Mouse (Mus musculus): ENCODE results near the gene Lrrc20. TPM values are rescaled to one million over a fixed set of nuclear protein-coding genes. Genes with fewer than 3 reads are reported as not detected.

Lrrc20 gene
- 15.3 and 16.1 TPM in 2 replicates for polyA plus RNA-seq (2015; fragmentation: Nextera tagmentation; extraction: Ambion mirVana)

DNA sequence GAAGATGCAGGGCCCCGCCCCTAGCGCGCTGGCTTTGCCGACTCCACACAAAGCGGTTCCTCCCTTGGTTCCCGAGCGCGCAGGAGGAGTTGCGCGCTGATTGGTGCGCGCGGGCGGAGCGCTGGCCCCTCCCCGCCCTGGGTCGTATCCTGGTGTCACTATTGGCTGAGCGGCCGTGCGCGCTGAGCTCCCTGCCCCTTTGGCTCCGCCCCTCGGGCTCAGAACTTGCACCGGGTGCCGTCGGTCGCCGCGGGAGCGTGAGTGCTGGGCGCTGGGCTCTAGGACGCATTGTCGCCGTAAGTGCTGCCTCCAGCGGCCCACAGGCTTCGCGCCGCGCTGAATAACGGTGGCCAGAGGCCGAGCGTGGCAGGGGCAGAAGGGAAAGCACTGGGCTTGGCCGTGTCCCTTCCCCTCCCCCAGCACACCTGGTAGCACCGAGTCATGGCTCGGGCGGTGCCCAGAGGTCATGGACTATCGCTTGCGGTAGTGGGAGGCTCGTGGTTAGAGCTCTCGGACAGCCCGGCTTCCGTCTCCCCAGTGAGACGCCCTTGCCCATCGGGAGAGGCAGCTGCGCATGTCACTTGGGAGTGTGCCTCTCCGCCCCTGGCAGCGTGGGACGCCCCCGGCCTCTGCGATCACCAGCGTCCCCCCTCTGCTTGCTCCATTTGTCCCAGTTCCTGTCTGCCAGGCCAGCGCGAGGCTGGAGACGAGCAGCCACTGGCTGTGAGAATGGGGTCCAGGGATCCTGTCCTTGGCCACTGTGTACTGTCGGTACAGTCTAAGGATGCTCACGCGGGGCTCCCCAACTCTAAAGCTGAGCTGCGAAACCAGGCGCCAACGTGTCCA lies at the start of gene Lrrc20:
Lrrc20 (plus strand) TSS at position 208 of the 846 bp plus-strand sequence.
- WGBS: under 1% methylated on average over 69 of the region's 70 CpGs
- peak within 1 kb of the TSS; percentile 88 for H3K9ac ChIP-seq
- H3K4me2 ChIP-seq: peak within 1 kb of the TSS; percentile 97
- H3K27me3 ChIP-seq: peaks cover 2% of the 10 kb centered on the region; the same call in 1 of the 2 replicates
- peak; percentile 98 for ATAC-seq (ENCODE audit: low FRiP score)
- H3K27ac ChIP-seq: peak within 1 kb of the TSS; percentile 90
- H3K4me1 ChIP-seq (replicated peaks): peaks cover 40% of the 10 kb centered on the region
- H3K4me3 ChIP-seq: peak within 1 kb of the TSS; percentile 86
- H3K36me3 ChIP-seq: no peaks in the 10 kb centered on the region
- no peaks in the 10 kb centered on the region for H3K9me3 ChIP-seq

GRCm38 (mm10) chr10:61426251-61426757 lies 49.3 kb upstream of the Lrrc20 start:
- ATAC-seq (ENCODE audit: low FRiP score): no peak
- H3K4me3 ChIP-seq: no peak overlapping the region
- no peak overlapping the region for H3K4me2 ChIP-seq
- H3K9me3 ChIP-seq: no peaks in the 10 kb centered on the region
- 0 out of 2 replicates have a peak overlapping the region, but pooled peaks have one; percentile 2 for H3K27ac ChIP-seq
- peaks cover 5% of the 10 kb centered on the region for H3K27me3 ChIP-seq
- no peak overlapping the region for H3K9ac ChIP-seq
- H3K36me3 ChIP-seq: peaks cover 26% of the 10 kb centered on the region
- 53% methylated on average over 2 of the region's 2 CpGs for WGBS
- H3K4me1 ChIP-seq (replicated peaks): peaks cover 18% of the 10 kb centered on the region

DNA sequence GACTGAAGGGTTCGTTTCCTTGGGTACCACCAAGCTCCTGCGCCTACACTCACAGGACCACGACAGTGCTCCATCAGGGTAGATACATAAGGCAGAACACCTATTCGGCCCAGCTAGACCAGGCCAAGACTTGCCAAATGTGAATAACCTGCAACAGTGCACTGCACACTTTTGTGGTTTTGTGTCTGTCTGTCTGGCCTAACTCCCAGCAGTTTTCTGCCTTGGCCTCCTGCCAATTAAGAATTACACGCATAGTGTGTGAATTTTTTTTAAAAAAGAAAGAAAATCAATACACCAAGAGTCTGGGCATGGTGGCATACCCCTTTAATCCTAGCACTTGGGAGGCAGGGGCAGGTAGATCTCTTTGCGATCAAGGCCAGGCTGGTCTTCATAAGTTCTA lies 47.6 kb upstream of the Lrrc20 start:
- no peak overlapping the region for H3K4me2 ChIP-seq
- peaks cover 3% of the 10 kb centered on the region; the same call in 1 of the 2 replicates for H3K27me3 ChIP-seq
- H3K9me3 ChIP-seq: no peaks in the 10 kb centered on the region
- H3K4me3 ChIP-seq: no peak overlapping the region
- H3K36me3 ChIP-seq: peaks cover 39% of the 10 kb centered on the region
- H3K27ac ChIP-seq: no peak overlapping the region
- H3K9ac ChIP-seq: no peak overlapping the region
- H3K4me1 ChIP-seq (replicated peaks): peaks cover 18% of the 10 kb centered on the region
- 87% methylated on average over 6 of the region's 6 CpGs for WGBS
- ATAC-seq (ENCODE audit: low FRiP score): no peak

- Histone ChIP-seq H3K9ac (no peak overlapping the region), H3K36me3 (peaks cover 44% of the 10 kb centered on the region), H3K4me3 (no peak overlapping the region), H3K4me1 (replicated peaks) (peaks cover 18% of the 10 kb centered on the region), H3K9me3 (no peaks in the 10 kb centered on the region), H3K4me2 (no peak overlapping the region), H3K27ac (0 out of 2 replicates have a peak overlapping the region, but pooled peaks have one; percentile 20), H3K27me3 (no peaks in the 10 kb centered on the region)
- ATAC-seq (ENCODE audit: low FRiP score): no peak
- WGBS: 39% methylated on average over 4 of the region's 4 CpGs
Observed at GRCm38 (mm10) chr10:61428416-61428815, 47.2 kb upstream of the Lrrc20 start.

GRCm38 (mm10) chr10:61429043-61429442 lies 46.6 kb upstream of the Lrrc20 start:
- Histone ChIP-seq H3K4me2 (no peak overlapping the region), H3K9me3 (no peaks in the 10 kb centered on the region), H3K36me3 (peaks cover 50% of the 10 kb centered on the region), H3K27me3 (no peaks in the 10 kb centered on the region), H3K4me3 (no peak overlapping the region), H3K27ac (0 out of 2 replicates have a peak overlapping the region, but pooled peaks have one; percentile 20), H3K4me1 (replicated peaks) (peaks cover 18% of the 10 kb centered on the region), H3K9ac (no peak overlapping the region)
- 94% methylated on average over 5 of the region's 5 CpGs for WGBS
- ATAC-seq (ENCODE audit: low FRiP score): no peak

- no peaks in the 10 kb centered on the region for H3K9me3 ChIP-seq
- H3K4me3 ChIP-seq: no peak overlapping the region
- no peak overlapping the region for H3K27ac ChIP-seq
- H3K36me3 ChIP-seq: peaks cover 62% of the 10 kb centered on the region
- H3K4me1 ChIP-seq (replicated peaks): 0 out of 2 replicates have a peak, but pooled peaks cover 7% of the 10 kb centered on the region
- H3K27me3 ChIP-seq: no peaks in the 10 kb centered on the region
- 96% methylated on average over 9 of the region's 9 CpGs for WGBS
- no peak for ATAC-seq (ENCODE audit: low FRiP score)
- H3K9ac ChIP-seq: no peak overlapping the region
- H3K4me2 ChIP-seq: no peak overlapping the region
Observed at GRCm38 (mm10) chr10:61431375-61431774, 44.2 kb upstream of the Lrrc20 start.

DNA sequence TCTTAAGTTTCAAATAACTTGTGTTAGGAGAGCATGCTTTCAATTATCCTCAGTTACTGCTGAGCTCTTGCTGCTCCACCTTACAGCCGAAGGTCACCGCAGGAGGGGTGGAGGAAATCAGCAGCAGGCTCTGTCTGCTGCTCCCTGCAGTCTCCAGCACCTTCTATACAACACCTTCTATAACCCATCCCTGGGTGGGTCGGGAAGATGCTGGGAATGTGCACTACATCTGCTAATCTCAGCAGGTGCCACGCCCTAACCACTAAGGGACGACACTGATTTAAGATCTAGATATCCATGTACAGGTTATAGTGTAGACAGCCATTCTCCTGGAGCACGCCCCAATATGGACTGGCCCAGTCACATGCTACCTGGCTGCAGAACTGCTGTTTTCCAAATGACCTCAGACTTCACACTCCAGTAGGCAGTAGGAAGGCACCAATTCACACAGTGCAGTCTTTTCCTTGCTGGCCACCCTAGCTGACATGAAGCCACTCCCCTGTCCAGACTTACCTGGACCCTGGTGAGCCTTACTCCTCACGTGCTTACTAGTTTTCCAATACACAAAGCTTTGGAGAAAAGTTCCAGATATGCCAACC lies 35.3 kb upstream of the Lrrc20 start:
- H3K9me3 ChIP-seq: no peaks in the 10 kb centered on the region
- no peak for ATAC-seq (ENCODE audit: low FRiP score)
- no peak overlapping the region for H3K9ac ChIP-seq
- H3K4me3 ChIP-seq: no peak overlapping the region
- H3K4me2 ChIP-seq: no peak overlapping the region
- no peak overlapping the region for H3K27ac ChIP-seq
- peaks cover 6% of the 10 kb centered on the region; the same call in 1 of the 2 replicates for H3K36me3 ChIP-seq
- peaks cover 28% of the 10 kb centered on the region for H3K4me1 ChIP-seq (replicated peaks)
- 96% methylated on average over 7 of the region's 7 CpGs for WGBS
- no peaks in the 10 kb centered on the region for H3K27me3 ChIP-seq

GRCm38 (mm10) chr10:61443456-61443855 lies 32.1 kb upstream of the Lrrc20 start:
- H3K36me3 ChIP-seq: peaks cover 6% of the 10 kb centered on the region; the same call in 1 of the 2 replicates
- H3K27ac ChIP-seq: peak overlapping the region; percentile 8; the same call in 1 of the 2 replicates
- no peak overlapping the region for H3K9ac ChIP-seq
- no peaks in the 10 kb centered on the region for H3K9me3 ChIP-seq
- ATAC-seq (ENCODE audit: low FRiP score): no peak
- 65% methylated on average over 6 of the region's 6 CpGs for WGBS
- no peak overlapping the region for H3K4me2 ChIP-seq
- no peak overlapping the region for H3K4me3 ChIP-seq
- no peaks in the 10 kb centered on the region for H3K27me3 ChIP-seq
- H3K4me1 ChIP-seq (replicated peaks): peaks cover 55% of the 10 kb centered on the region

DNA sequence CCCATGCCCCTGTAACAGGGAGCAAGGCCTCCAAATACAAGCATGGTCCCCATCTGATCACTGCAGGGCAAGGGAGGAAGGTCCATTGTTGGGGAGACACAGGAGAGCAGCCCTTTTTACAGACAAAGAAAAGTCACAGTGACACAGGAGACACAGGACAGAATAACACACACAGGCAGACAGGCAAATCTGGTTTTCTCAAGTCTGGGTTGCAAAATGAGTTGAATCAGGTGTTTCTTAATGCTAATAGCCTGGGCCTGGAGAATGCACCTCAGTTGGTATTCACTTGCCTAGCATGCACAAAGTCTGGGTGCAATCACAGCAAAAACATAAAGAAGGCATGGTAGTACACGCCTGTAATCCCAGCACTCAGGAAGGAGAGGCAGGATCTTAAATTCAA lies 31.7 kb upstream of the Lrrc20 start:
- ATAC-seq (ENCODE audit: low FRiP score): no peak
- H3K4me1 ChIP-seq (replicated peaks): peaks cover 60% of the 10 kb centered on the region

GRCm38 (mm10) chr10:61445016-61445415 lies 30.6 kb upstream of the Lrrc20 start:
- Histone ChIP-seq H3K9me3 (no peaks in the 10 kb centered on the region), H3K36me3 (peaks cover 5% of the 10 kb centered on the region; the same call in 1 of the 2 replicates), H3K27me3 (no peaks in the 10 kb centered on the region), H3K4me1 (replicated peaks) (peaks cover 71% of the 10 kb centered on the region), H3K27ac (no peak overlapping the region), H3K9ac (no peak overlapping the region), H3K4me3 (no peak overlapping the region), H3K4me2 (no peak overlapping the region)
- ATAC-seq (ENCODE audit: low FRiP score): no peak
- WGBS: 87% methylated on average over 3 of the region's 3 CpGs

More for the DNA sequence above, 31.7 kb upstream of the Lrrc20 start:
- Histone ChIP-seq H3K9me3 (no peaks in the 10 kb centered on the region), H3K9ac (no peak overlapping the region), H3K36me3 (peaks cover 6% of the 10 kb centered on the region; the same call in 1 of the 2 replicates), H3K4me3 (no peak overlapping the region), H3K4me2 (no peak overlapping the region), H3K27me3 (no peaks in the 10 kb centered on the region), H3K27ac (peak overlapping the region; percentile 8; the same call in 1 of the 2 replicates)
- WGBS: 88% methylated on average over 1 of the region's 1 CpGs

GRCm38 (mm10) chr10:61447581-61448353 lies 27.8 kb upstream of the Lrrc20 start:
- Histone ChIP-seq H3K4me3 (no peak overlapping the region), H3K27ac (0 out of 2 replicates have a peak overlapping the region, but pooled peaks have one; percentile 8), H3K27me3 (no peaks in the 10 kb centered on the region), H3K4me2 (no peak overlapping the region), H3K9me3 (no peaks in the 10 kb centered on the region), H3K4me1 (replicated peaks) (peaks cover 84% of the 10 kb centered on the region), H3K9ac (peak overlapping the region; percentile 39; the same call in 1 of the 2 replicates), H3K36me3 (no peaks in the 10 kb centered on the region)
- ATAC-seq (ENCODE audit: low FRiP score): no peak
- 83% methylated on average over 10 of the region's 10 CpGs for WGBS

All from hindbrain, embryonic 13.5 days (tissue).